Mouse (Mus musculus) hindbrain, postnatal 0 days (tissue): ENCODE results near the gene Mrpl42. TPM values are rescaled to one million over a fixed set of nuclear protein-coding genes. Genes with fewer than 3 reads are reported as not detected.

Experiments
- ATAC-seq: fragments of 200-750 bp; cut with Nextera tagmentation; 2 replicates; pipeline ENCODE4 v1.8.0; 2017; ENCODE audit warnings: mild to moderate bottlenecking, moderate TSS enrichment, moderate library complexity
- DNase-seq: peaks from one replicate; pipeline ENCODE4 v3.0.0-alpha.2; 2015; ENCODE audit warnings: low spot score
- H3K27ac ChIP-seq: fragments of 300-500 bp; sonication (generic); 2 replicates; pipeline ENCODE4 v1.5.1; 2014; ENCODE audit warnings: mild to moderate bottlenecking
- H3K27me3 ChIP-seq: fragments of 300-500 bp; sonication (generic); 2 replicates; pipeline ENCODE4 v1.6.1; 2014; ENCODE audit warnings: low read length, mixed read lengths; ENCODE audit not compliant: insufficient read depth
- H3K36me3 ChIP-seq: fragments of 300-500 bp; sonication (generic); 2 replicates; pipeline ENCODE4 v1.6.1; 2014; ENCODE audit warnings: low read length, mixed read lengths; ENCODE audit not compliant: insufficient read depth
- H3K4me1 ChIP-seq: fragments of 300-500 bp; sonication (generic); 2 replicates; pipeline ENCODE4 v1.6.1; 2014; ENCODE audit warnings: antibody characterized with exemption, low read length, mixed read lengths; ENCODE audit not compliant: insufficient read depth
- H3K4me2 ChIP-seq: fragments of 300-500 bp; sonication (generic); 2 replicates; pipeline ENCODE4 v1.6.1; 2014; ENCODE audit warnings: low read depth, mild to moderate bottlenecking, low read length, moderate library complexity, mixed read lengths
- H3K4me3 ChIP-seq: fragments of 300-500 bp; sonication (generic); 2 replicates; pipeline ENCODE4 v1.5.1; 2014; ENCODE audit warnings: low read length
- H3K9ac ChIP-seq: fragments of 300-500 bp; sonication (generic); replicated peaks from 2 replicates; pipeline ENCODE4 v1.6.1; 2014; ENCODE audit warnings: mild to moderate bottlenecking, low read length, moderate library complexity, mixed read lengths
- H3K9me3 ChIP-seq: fragments of 300-500 bp; sonication (generic); 2 replicates; pipeline ENCODE4 v1.6.1; 2016; ENCODE audit warnings: low read length, mixed read lengths
- CTCF ChIP-seq: IDR thresholded peaks from 2 replicates; pipeline ENCODE4 v1.5.1; 2016; ENCODE audit warnings: antibody characterized with exemption, control low read depth, low read depth
- WGBS: fragments of 180-500 bp; shearing (Covaris S2); extraction: QIAGEN DNeasy Blood & Tissue Kit; methylation state at CpG from one replicate; pipeline ENCODE4 v1.1.7; 2014; 5-methylcytosine and 5-hydroxymethylcytosine counted together
- polyA plus RNA-seq: library from polyadenylated mRNA; unstranded; fragments of >200 nt; fragmentation: Nextera tagmentation; extraction: Ambion mirVana; gene quantifications from 2 replicates; pipeline ENCODE4 v1.2.1, GENCODE M21; 2015
- total RNA-seq: library from RNA; depleted of rRNA; stranded (reverse); fragments of >200 nt; gene quantifications from 2 replicates; pipeline ENCODE4 v1.2.3, GENCODE M21; 2014

The Mrpl42 gene
- total and polyA plus RNA-seq, 2 experiments from 2014 or later: 126 to 277 TPM

GRCm38 (mm10) chr10:95464527-95464926 lies 37.2 kb downstream of the Mrpl42 start:
- no peak overlapping the region for H3K4me2 ChIP-seq
- no peak overlapping the region for H3K27ac ChIP-seq
- ATAC-seq (no peak), DNase-seq (peak; percentile 26)
- no peaks in the 10 kb centered on the region for H3K36me3 ChIP-seq
- H3K9ac ChIP-seq: no peak overlapping the region
- TF ChIP-seq CTCF: no peak
- no peak overlapping the region for H3K4me3 ChIP-seq
- 56% methylated on average over 6 of the region's 6 CpGs for WGBS
- H3K27me3 ChIP-seq: no peaks in the 10 kb centered on the region
- H3K9me3 ChIP-seq: no peaks in the 10 kb centered on the region
- H3K4me1 ChIP-seq: no peaks in the 10 kb centered on the region

DNA sequence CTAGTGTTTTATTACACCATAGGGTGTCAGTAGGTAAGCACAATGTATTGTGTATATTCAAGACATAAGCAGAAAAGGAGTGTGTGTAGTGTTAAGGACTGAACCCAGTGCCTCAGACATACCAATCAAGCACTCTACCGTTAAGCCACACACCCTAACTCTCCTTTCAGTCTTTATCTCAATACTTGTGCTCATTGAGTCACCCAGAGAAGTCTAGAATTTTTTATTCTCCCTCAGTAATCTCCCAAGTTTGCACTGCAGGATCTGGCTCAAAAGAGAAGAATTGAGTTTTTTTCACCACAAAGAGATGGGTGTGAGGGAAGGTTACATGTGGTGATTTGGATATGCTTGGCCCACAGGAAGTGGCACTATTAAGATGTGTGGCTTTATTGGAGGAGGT lies 39.5 kb downstream of the Mrpl42 start:
- TF ChIP-seq CTCF: no peak
- 58% methylated on average over 1 of the region's 1 CpGs for WGBS
- H3K27ac ChIP-seq: no peak overlapping the region

DNA sequence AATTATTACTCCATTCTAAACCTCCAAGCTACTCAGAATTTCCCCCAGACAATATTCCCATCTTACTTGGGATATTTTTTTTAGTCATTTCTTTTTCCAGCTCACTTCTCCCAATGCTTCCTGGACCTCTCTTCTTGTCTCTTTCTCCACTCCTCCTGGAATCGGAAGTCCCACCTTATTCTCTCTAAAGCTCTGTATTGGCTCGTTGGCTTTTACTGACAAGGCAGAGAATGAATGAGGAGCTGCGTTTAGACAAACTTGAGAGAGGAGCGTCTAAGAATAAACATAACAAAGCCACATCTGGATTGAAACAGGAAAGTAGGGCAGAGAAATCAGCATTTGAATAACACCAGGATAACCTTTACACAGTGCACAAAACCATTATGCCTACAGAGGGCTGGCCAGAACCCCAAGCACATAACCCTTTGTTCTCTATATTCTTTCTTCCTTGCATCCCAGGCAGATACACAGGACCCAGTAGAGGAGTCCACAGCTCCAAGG lies 40.6 kb downstream of the Mrpl42 start:
- H3K4me1 ChIP-seq: no peaks in the 10 kb centered on the region
- no peak overlapping the region for H3K4me2 ChIP-seq
- H3K27ac ChIP-seq: no peak overlapping the region
- ATAC-seq (no peak), DNase-seq (no peak)
- no peak for TF ChIP-seq CTCF
- no peaks in the 10 kb centered on the region for H3K36me3 ChIP-seq
- H3K9me3 ChIP-seq: no peaks in the 10 kb centered on the region
- no peaks in the 10 kb centered on the region for H3K27me3 ChIP-seq
- no peak overlapping the region for H3K9ac ChIP-seq
- H3K4me3 ChIP-seq: no peak overlapping the region
- 43% methylated on average over 4 of the region's 4 CpGs for WGBS

More for the DNA sequence above, 39.5 kb downstream of the Mrpl42 start:
- H3K4me1 ChIP-seq: no peaks in the 10 kb centered on the region
- no peak for DNase-seq
- no peaks in the 10 kb centered on the region for H3K36me3 ChIP-seq
- H3K9me3 ChIP-seq: no peaks in the 10 kb centered on the region
- no peak overlapping the region for H3K4me2 ChIP-seq
- H3K9ac ChIP-seq: no peak overlapping the region
- no peaks in the 10 kb centered on the region for H3K27me3 ChIP-seq
- no peak overlapping the region for H3K4me3 ChIP-seq
- no peak for ATAC-seq

- 81% methylated on average over 9 of the region's 9 CpGs for WGBS
- TF ChIP-seq CTCF: no peak
- Histone ChIP-seq H3K9me3 (no peaks in the 10 kb centered on the region), H3K4me2 (no peak overlapping the region), H3K9ac (no peak overlapping the region), H3K36me3 (no peaks in the 10 kb centered on the region), H3K27me3 (no peaks in the 10 kb centered on the region), H3K4me1 (no peaks in the 10 kb centered on the region), H3K27ac (no peak overlapping the region), H3K4me3 (no peak overlapping the region)
- DNase-seq (no peak), ATAC-seq (no peak)
Observed at GRCm38 (mm10) chr10:95458050-95458806, 43.5 kb downstream of the Mrpl42 start.

DNA sequence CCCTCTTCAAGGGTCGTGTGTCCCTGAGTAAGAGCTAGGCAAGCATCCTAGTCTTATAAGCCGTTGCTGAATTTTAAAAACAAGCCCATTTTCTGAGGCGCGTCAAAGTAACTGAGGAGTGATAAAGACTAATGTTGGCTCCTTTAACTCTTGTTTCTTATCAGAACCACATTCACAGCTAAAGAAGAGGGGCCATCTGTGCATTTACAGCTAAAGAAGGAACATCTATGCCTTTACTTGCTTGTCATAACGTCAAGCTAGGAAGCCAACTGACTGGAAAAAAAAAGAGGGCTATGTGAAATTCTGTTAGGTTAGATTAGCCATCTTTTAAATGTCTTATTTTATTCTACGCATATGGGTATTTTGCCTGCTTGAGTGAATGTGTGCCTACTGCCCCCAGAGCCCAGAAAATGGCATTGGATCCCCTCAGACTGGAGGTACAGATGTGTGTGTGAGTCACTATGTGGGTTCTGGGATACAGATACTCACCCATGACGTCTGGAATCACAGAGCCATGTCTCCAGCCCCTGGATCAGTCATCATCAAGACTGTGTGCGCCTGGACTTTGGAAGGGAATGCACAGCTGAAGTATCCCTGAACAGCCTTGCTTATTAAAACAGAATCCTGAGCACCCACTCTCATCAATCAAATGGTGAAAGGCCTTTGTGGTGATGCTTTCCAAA lies 44.2 kb downstream of the Mrpl42 start:
- Histone ChIP-seq H3K27me3 (no peaks in the 10 kb centered on the region), H3K27ac (no peak overlapping the region), H3K4me1 (no peaks in the 10 kb centered on the region), H3K9ac (no peak overlapping the region), H3K4me3 (no peak overlapping the region), H3K36me3 (no peaks in the 10 kb centered on the region), H3K4me2 (no peak overlapping the region), H3K9me3 (no peaks in the 10 kb centered on the region)
- ATAC-seq: no peak
- WGBS: 83% methylated on average over 8 of the region's 8 CpGs
- DNase-seq: no peak
- TF ChIP-seq CTCF: no peak

DNA sequence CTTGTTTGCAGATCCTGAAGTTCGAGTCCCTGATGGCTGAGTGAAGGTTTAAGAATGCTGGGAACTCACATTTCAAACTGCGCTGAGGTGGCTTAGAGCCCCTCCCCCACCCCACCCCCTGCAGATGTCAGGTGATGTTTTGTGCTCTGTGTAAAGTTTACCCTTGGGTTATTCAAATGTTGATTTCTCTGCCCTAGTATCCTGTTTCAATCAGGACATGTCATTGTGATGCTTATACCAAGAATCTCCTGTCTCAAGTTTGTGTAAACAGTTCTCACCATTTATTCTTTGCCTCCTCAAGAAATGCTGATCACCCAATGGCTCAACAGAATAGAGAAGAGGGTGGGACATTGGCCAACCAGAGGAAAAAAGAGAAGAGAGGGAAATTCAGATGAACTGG lies 45.6 kb downstream of the Mrpl42 start:
- DNase-seq (no peak), ATAC-seq (no peak)
- Histone ChIP-seq H3K4me3 (no peak overlapping the region), H3K4me1 (no peaks in the 10 kb centered on the region), H3K27me3 (no peaks in the 10 kb centered on the region), H3K4me2 (no peak overlapping the region), H3K36me3 (no peaks in the 10 kb centered on the region), H3K9ac (no peak overlapping the region), H3K27ac (no peak overlapping the region), H3K9me3 (no peaks in the 10 kb centered on the region)
- 67% methylated on average over 2 of the region's 2 CpGs for WGBS
- no peak for TF ChIP-seq CTCF

DNA sequence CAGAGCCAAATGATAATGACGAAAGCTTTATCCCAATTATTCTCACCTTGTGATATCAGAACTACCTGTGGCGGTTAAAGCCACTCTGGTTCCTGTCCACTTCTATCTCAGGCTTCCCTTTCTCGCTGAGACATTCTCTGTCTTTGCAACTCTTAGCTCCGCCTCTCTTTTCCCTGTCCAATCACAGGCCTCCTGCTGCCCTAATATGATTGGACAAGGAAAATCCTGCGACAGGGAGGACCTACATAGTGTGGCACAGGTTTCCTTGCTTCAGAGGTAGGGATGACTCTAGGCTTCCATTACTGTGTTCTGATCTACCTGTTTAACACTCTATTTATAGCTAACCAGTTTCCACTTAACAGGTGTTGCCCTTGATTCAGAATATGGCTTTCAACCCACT lies 48.5 kb downstream of the Mrpl42 start:
- no peaks in the 10 kb centered on the region for H3K4me1 ChIP-seq
- no peak for DNase-seq
- H3K36me3 ChIP-seq: no peaks in the 10 kb centered on the region
- no peak for ATAC-seq
- 88% methylated on average over 5 of the region's 5 CpGs for WGBS
- no peaks in the 10 kb centered on the region for H3K9me3 ChIP-seq
- H3K27ac ChIP-seq: no peak overlapping the region
- no peak overlapping the region for H3K4me2 ChIP-seq
- TF ChIP-seq CTCF: no peak
- H3K4me3 ChIP-seq: no peak overlapping the region
- no peak overlapping the region for H3K9ac ChIP-seq
- H3K27me3 ChIP-seq: no peaks in the 10 kb centered on the region
